ENCODE assay signal across 11 mouse cellular contexts in genomic region chr13:29974066-29974465, GRCm38 (mm10). TPM values are rescaled to one million over a fixed set of nuclear protein-coding genes. Genes with fewer than 3 reads are reported as not detected.
A peak's percentile ranks its signal among the peaks of the same experiment; 100 is the strongest.
DNase-seq lines count a peak whose midpoint lies in the region; ATAC-seq and TF ChIP-seq lines count a peak whose summit lies in the region.
"Had no signal": no experiment of that assay in that cellular context is flagged by ENCODE, and none has a peak within 500 bp of the region (broad histone marks: within the 10 kb centered on the region; RNA-seq: fewer than 3 reads in every experiment).

No protein-coding gene starts in this region.

- DNase-seq in cerebellum, adult 2 months = no peak
- no peak for DNase-seq in cerebellum, adult 11-12 months
- no peak for DNase-seq in left cerebral cortex, adult 2 months (ENCODE audit: extremely low spot score in 1 of 2, low spot score in 2 of 2)
- no peak for DNase-seq in left cerebral cortex, adult 9 months (ENCODE audit: low spot score in 2 of 2)
- peak; percentile 31 to 34 for DNase-seq in B cell, adult 2 months
- peak; percentile 30 for DNase-seq in lung, postnatal 10 days
- DNase-seq in left cerebral cortex, adult 8-10 months (ENCODE audit: low spot score in 2 of 2) = no peak
- DNase-seq: spleen, adult 18-20 months had no signal

- no peaks in the 10 kb centered on the region for H3K27me3 ChIP-seq in cerebellum, adult 2 months (ENCODE audit: control insufficient read depth, insufficient read depth, low read length)
- H3K27me3 ChIP-seq: limb, embryonic 13.5 days; midbrain, embryonic 12.5 days had no signal

- peaks cover 6% of the 10 kb centered on the region for H3K4me1 ChIP-seq in cerebellum, adult 2 months (ENCODE audit: control insufficient read depth, insufficient read depth, low read length)

- no peak overlapping the region for H3K4me3 ChIP-seq in cerebellum, adult 2 months (replicated peaks; ENCODE audit: insufficient read depth, low read depth, low read length)
- no peak overlapping the region for H3K4me3 ChIP-seq in left cerebral cortex, adult 2 months
- H3K4me3 ChIP-seq: limb, embryonic 13.5 days; midbrain, embryonic 12.5 days had no signal

- intact Hi-C loops in left cerebral cortex, adult 2 months (cut with DNase I) = no loop called here

- no peak for TF ChIP-seq POLR2A in cerebellum, adult 2 months (IDR thresholded peaks at IDR 0.05; ENCODE audit: borderline replicate concordance, insufficient read depth, low read length)

- peak; percentile 11; the same call in 1 of the 2 replicates for TF ChIP-seq CTCF in cerebellum, adult 2 months (IDR thresholded peaks at IDR 0.05; ENCODE audit: borderline replicate concordance, insufficient read depth, low read depth, low read length)
- TF ChIP-seq CTCF in left cerebral cortex, adult 2 months (IDR thresholded peaks at IDR 0.05) = peak; percentile 48

- no peak for ATAC-seq in erythroblast, adult 5-6 weeks (replicated peaks; ENCODE audit: low FRiP score, poor library complexity, severe bottlenecking)

- WGBS in cerebellum, adult 2 months = 94% methylated on average over 5 of the region's 5 CpGs

- H3K27ac ChIP-seq in cerebellum, adult 2 months (ENCODE audit: insufficient read depth, low read length) = no peak overlapping the region
- H3K27ac ChIP-seq in left cerebral cortex, adult 2 months = no peak overlapping the region
- H3K27ac ChIP-seq: limb, embryonic 13.5 days; midbrain, embryonic 12.5 days had no signal

RNA-seq across cellular contexts. Expression of gene E2f3, which starts 11.8 kb away (rescaled TPM):
- 10.0 and 10.9 TPM in 2 replicates for polyA plus RNA-seq in cerebellum, adult 2 months (2012; rRNA removed)
- 10 to 100 TPM; 21.1 to 21.8 TPM for total RNA-seq in left cerebral cortex, adult 2 months (2021)
- total RNA-seq in left cerebral cortex, adult 8-10 months (2022) = 10 to 100 TPM; 18.5 to 21.3 (median 20.4) TPM
- 2.9 and 4.4 TPM in 2 replicates for total RNA-seq in erythroblast, adult 5-6 weeks (2015; ENCODE audit: low replicate concordance)
- 2.4 and 4.1 TPM in 2 replicates for total RNA-seq in erythroblast, adult 5-6 weeks (2017; ENCODE audit: low replicate concordance)

Comparison
In these comparisons a context has a peak if more than half of its experiments do, and no peak if none do; other contexts are left out.
1. DNase-seq: peak in B cell, adult 2 months (2 of 2) and lung, postnatal 10 days (single experiment); none in cerebellum, adult 2 months (0 of 2), cerebellum, adult 11-12 months (single experiment), left cerebral cortex, adult 2 months (0 of 2), left cerebral cortex, adult 9 months (0 of 2) and left cerebral cortex, adult 8-10 months (0 of 2).